Mouse (Mus musculus) erythroblast, embryonic 14.5 days (primary cell): ENCODE measurements around the gene Lyg1.

Source experiments
- GATA1 ChIP-seq: IDR thresholded peaks from 2 replicates; pipeline ENCODE4 v1.6.1; 2012; ENCODE audit warnings: low read length, inconsistent platforms, mixed read lengths
- TAL1 ChIP-seq: IDR thresholded peaks from 3 replicates; pipeline ENCODE4 v1.6.1; 2012; ENCODE audit warnings: low read length, inconsistent platforms, mixed read lengths

DNA sequence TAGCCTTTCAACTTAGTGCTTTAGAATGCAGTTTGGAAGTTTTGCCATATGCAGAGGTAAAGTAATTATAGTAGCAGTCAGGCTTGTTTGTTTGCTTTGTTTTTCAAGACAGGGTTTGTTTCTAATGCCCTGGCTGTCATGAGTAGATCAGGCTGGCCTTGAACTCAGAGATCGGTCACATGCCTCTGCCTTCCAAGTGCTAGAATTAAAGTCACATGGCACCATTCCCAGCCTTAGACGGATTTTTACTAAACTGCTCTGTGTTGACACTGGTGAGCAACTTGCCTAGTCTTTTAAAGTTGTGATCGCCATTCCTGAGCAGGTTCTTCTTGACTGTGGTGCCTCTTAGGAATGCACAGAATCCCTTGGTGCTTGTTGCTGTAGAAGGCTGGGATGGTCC is 49.2 kb upstream of the Lyg1 start:
- TF ChIP-seq TAL1 = no peak
- TF ChIP-seq GATA1 = no peak
